Comparison of ENCODE assay signal across 22 mouse cellular contexts in genomic region chr12:72405031-72405430, GRCm38 (mm10). TPM values are rescaled to one million over a fixed set of nuclear protein-coding genes. Genes with fewer than 3 reads are reported as not detected.
"Had no signal": no experiment of that assay in that cellular context is flagged by ENCODE, and none has a peak within 500 bp of the region (broad histone marks: within the 10 kb centered on the region; RNA-seq: fewer than 3 reads in every experiment).

No protein-coding gene starts in this region.

- H3K27ac ChIP-seq: kidney, embryonic 15.5 days; limb, embryonic 12.5 days; limb, embryonic 15.5 days; liver, embryonic 14.5 days; midbrain, embryonic 10.5 days; midbrain, embryonic 13.5 days; neural tube, embryonic 12.5 days; neural tube, embryonic 15.5 days had no signal

- H3K9me3 ChIP-seq: kidney, embryonic 15.5 days; limb, embryonic 12.5 days; limb, embryonic 15.5 days; megakaryocyte, embryonic 14.5 days; midbrain, embryonic 10.5 days; midbrain, embryonic 13.5 days; neural tube, embryonic 12.5 days; neural tube, embryonic 15.5 days had no signal

- ATAC-seq: liver, postnatal 0 days; lung, postnatal 0 days; midbrain, embryonic 13.5 days had no signal

- H3K4me2 ChIP-seq: kidney, embryonic 15.5 days; limb, embryonic 12.5 days; limb, embryonic 15.5 days; liver, embryonic 11.5 days; lung, embryonic 14.5 days; midbrain, embryonic 13.5 days; neural tube, embryonic 12.5 days; neural tube, embryonic 15.5 days had no signal

- DNase-seq: kidney, adult 18-20 months; kidney, postnatal 10 days; kidney, postnatal 4 days; layer of hippocampus, adult 9-11 months; layer of hippocampus, postnatal 36 days; left cerebral cortex, postnatal 4 days; liver, postnatal 0 days; lung, embryonic 14.5 days; thymus, adult 18-20 months; thymus, postnatal 36 days had no signal

- H3K4me3 ChIP-seq: kidney, embryonic 15.5 days; limb, embryonic 12.5 days; limb, embryonic 15.5 days; megakaryocyte, embryonic 14.5 days; midbrain, embryonic 10.5 days; midbrain, embryonic 13.5 days; neural tube, embryonic 12.5 days; neural tube, embryonic 15.5 days had no signal

- H3K36me3 ChIP-seq: kidney, embryonic 15.5 days; limb, embryonic 12.5 days; limb, embryonic 15.5 days; midbrain, embryonic 10.5 days; midbrain, embryonic 13.5 days; neural tube, embryonic 12.5 days; neural tube, embryonic 15.5 days had no signal

- H3K27me3 ChIP-seq: midbrain, embryonic 13.5 days; neural tube, embryonic 15.5 days had no signal

- H3K9ac ChIP-seq: kidney, embryonic 15.5 days; limb, embryonic 12.5 days; limb, embryonic 15.5 days; liver, embryonic 14.5 days; liver, postnatal 0 days; lung, embryonic 14.5 days; midbrain, embryonic 13.5 days; neural tube, embryonic 12.5 days; neural tube, embryonic 15.5 days had no signal

RNA-seq across cellular contexts. Expression of gene Lrrc9, which starts 36.6 kb away (rescaled TPM):
- polyA plus RNA-seq: spleen, adult 2 months had no signal
